Mouse (Mus musculus): ENCODE measurements around the gene Eef1b2.

- TF ChIP-seq HCFC1 (IDR thresholded peaks at IDR 0.05; ENCODE audit: borderline replicate concordance, insufficient read depth, low read length), result no peak
- no peak for TF ChIP-seq ZC3H11A (IDR thresholded peaks at IDR 0.05; ENCODE audit: borderline replicate concordance, low read depth, low read length)
- TF ChIP-seq MAFK (IDR thresholded peaks at IDR 0.05; ENCODE audit: insufficient read depth, low read depth, low read length), result no peak
Observed at GRCm38 (mm10) chr1:63214631-63215030, 38.0 kb downstream of the Eef1b2 start.
